Mouse (Mus musculus) MEL (cell line): ENCODE data around the gene Pzp.

Experiments used
- CTCF ChIP-seq, 3 experiments: IDR thresholded peaks in 2 of 3; conservative IDR thresholded peaks in 1 of 3; 2 replicates each; pipeline ENCODE4 v1.5.1; 2011 to 2012; ENCODE audit warnings: low read length in 3 of 3, low read depth in 2 of 3, mild to moderate bottlenecking in 2 of 3, improper control_type of control experiment in 1 of 3, inconsistent platforms in 1 of 3, mixed read lengths in 1 of 3, moderate library complexity in 1 of 3; ENCODE audit not compliant: control insufficient read depth in 1 of 3, insufficient read depth in 1 of 3, poor library complexity in 1 of 3, severe bottlenecking in 1 of 3
- EP300 ChIP-seq, 2 experiments: IDR thresholded peaks; 2 replicates each; pipeline ENCODE4 v1.6.1; 2011; ENCODE audit warnings: improper control_type of control experiment in 2 of 2, low read length in 2 of 2, low read depth in 1 of 2, mild to moderate bottlenecking in 1 of 2
- GABPA ChIP-seq: IDR thresholded peaks from 2 replicates; pipeline ENCODE4 v1.6.1; 2012; ENCODE audit warnings: low read depth, mild to moderate bottlenecking, inconsistent platforms, low read length, improper control_type of control experiment, moderate library complexity
- GATA1 ChIP-seq: IDR thresholded peaks from 2 replicates; pipeline ENCODE4 v1.6.1; 2011; ENCODE audit warnings: low read depth, low read length, improper control_type of control experiment
- MAFK ChIP-seq: IDR thresholded peaks from 2 replicates; pipeline ENCODE4 v1.6.1; 2011; ENCODE audit warnings: low read depth, mild to moderate bottlenecking, low read length, improper control_type of control experiment, borderline replicate concordance
- NELFE ChIP-seq: IDR thresholded peaks from 2 replicates; pipeline ENCODE4 v1.6.1; 2011; ENCODE audit warnings: low read depth, low read length, improper control_type of control experiment
- NRF1 ChIP-seq: IDR thresholded peaks from 2 replicates; pipeline ENCODE4 v1.6.1; 2014; ENCODE audit warnings: low read depth, mild to moderate bottlenecking, inconsistent platforms, low read length, improper control_type of control experiment, moderate library complexity; ENCODE audit not compliant: poor library complexity, insufficient read depth, severe bottlenecking
- POLR2A ChIP-seq, 2 experiments: IDR thresholded peaks; 2 replicates each; pipeline ENCODE4 v1.6.1; 2011 to 2012; ENCODE audit warnings: low read length in 2 of 2, mild to moderate bottlenecking in 2 of 2, control low read depth in 1 of 2, improper control_type of control experiment in 1 of 2, low read depth in 1 of 2, moderate library complexity in 1 of 2; ENCODE audit not compliant: control insufficient read depth in 1 of 2, insufficient read depth in 1 of 2, poor library complexity in 1 of 2
- RAD21 ChIP-seq: IDR thresholded peaks from 2 replicates; pipeline ENCODE4 v1.6.1; 2011; ENCODE audit warnings: mild to moderate bottlenecking, low read depth, low read length, improper control_type of control experiment
- RCOR1 ChIP-seq: IDR thresholded peaks from 2 replicates; pipeline ENCODE4 v1.6.1; 2012; ENCODE audit warnings: low read depth, mild to moderate bottlenecking, inconsistent platforms, low read length, improper control_type of control experiment
- SMC3 ChIP-seq: IDR thresholded peaks from 2 replicates; pipeline ENCODE4 v1.6.1; 2011; ENCODE audit warnings: low read depth, low read length, improper control_type of control experiment
- TBP ChIP-seq: IDR thresholded peaks from 2 replicates; pipeline ENCODE4 v1.8.0; 2011; ENCODE audit warnings: low read depth, low read length, improper control_type of control experiment
- USF1 ChIP-seq: IDR thresholded peaks from 2 replicates; pipeline ENCODE4 v1.6.1; 2014; ENCODE audit warnings: low read depth, mild to moderate bottlenecking, inconsistent platforms, low read length, improper control_type of control experiment, moderate library complexity
- USF2 ChIP-seq, 2 experiments: IDR thresholded peaks; 2 replicates each; pipeline ENCODE4 v1.6.1; 2011 to 2012; ENCODE audit warnings: improper control_type of control experiment in 2 of 2, low read length in 2 of 2, borderline replicate concordance in 1 of 2, inconsistent platforms in 1 of 2, low read depth in 1 of 2, mild to moderate bottlenecking in 1 of 2; ENCODE audit not compliant: insufficient read depth in 1 of 2

- no peak for TF ChIP-seq POLR2A (IDR thresholded peaks at IDR 0.05; ENCODE audit: control insufficient read depth in 1 of 2, insufficient read depth in 1 of 2, low read depth in 1 of 2, low read length in 2 of 2, poor library complexity in 1 of 2)
- no peak for TF ChIP-seq SMC3
- no peak for TF ChIP-seq USF1
- TF ChIP-seq GABPA = no peak
- no peak for TF ChIP-seq NELFE
- TF ChIP-seq EP300 (IDR thresholded peaks at IDR 0.05; ENCODE audit: low read depth in 1 of 2, low read length in 2 of 2) = no peak
- TF ChIP-seq CTCF (IDR thresholded peaks at IDR 0.05 in 2 of 3, conservative IDR thresholded peaks at IDR 0.05 in 1 of 3; ENCODE audit: control insufficient read depth in 1 of 3, insufficient read depth in 1 of 3, low read depth in 2 of 3, low read length in 3 of 3, poor library complexity in 1 of 3, severe bottlenecking in 1 of 3) = no peak
- no peak for TF ChIP-seq RAD21
- TF ChIP-seq TBP = no peak
- no peak for TF ChIP-seq RCOR1
- TF ChIP-seq USF2 (IDR thresholded peaks at IDR 0.05; ENCODE audit: borderline replicate concordance in 1 of 2, insufficient read depth in 1 of 2, low read depth in 1 of 2, low read length in 2 of 2) = no peak
- no peak for TF ChIP-seq NRF1
- no peak for TF ChIP-seq MAFK
- TF ChIP-seq GATA1 = no peak
Observed at GRCm38 (mm10) chr6:128554049-128554448, 27.5 kb upstream of the Pzp start.
